Mouse (Mus musculus) frontal cortex, postnatal 14 days (tissue): ENCODE data around the gene Arhgap10.

Source experiments
- DNase-seq, 2 experiments: peaks; one replicate each; pipeline ENCODE4 v3.0.0; 2022; ENCODE audit warnings: low spot score in 2 of 2

The Arhgap10 gene

DNA sequence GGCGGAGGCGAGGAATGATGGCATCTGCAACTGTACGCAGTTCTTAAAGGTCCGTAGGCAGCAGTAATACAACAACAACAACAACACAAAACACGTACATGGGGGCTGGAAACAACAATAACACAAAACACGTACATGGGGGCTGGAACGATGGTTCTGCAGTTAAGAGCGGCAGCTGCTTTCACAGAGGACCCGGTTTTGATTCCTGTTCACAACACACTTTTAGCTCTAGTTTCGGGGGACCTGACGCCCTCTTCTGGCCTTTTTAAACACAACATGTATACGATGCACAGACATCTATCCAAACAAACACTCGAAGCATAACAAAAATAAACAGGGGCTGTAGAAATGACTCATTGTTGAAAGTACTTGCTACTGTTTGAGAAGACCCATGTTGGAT lies 110.9 kb downstream of the Arhgap10 start:
- no peak for DNase-seq

DNA sequence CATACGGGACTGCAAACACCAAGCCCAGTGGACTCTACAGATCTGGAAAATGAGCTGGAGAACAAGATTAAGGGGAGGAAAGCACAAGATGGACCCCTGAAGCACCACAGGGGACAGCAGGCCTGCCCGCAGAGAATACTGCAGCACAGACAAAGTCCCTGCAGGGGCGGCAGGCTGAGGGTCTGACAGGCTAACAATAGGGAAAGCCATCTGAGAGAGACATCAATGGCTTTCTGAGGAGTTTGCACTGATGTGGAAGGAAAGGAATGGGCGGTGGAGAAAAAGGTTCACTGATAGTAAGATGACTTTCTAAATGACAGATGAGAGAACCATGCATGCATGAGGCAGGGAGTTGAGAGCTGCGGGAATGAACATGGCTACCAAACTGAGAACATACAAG lies 111.3 kb downstream of the Arhgap10 start:
- DNase-seq, result no peak

GRCm38 (mm10) chr8:77404017-77404416 lies 113.7 kb downstream of the Arhgap10 start:
- no peak for DNase-seq

GRCm38 (mm10) chr8:77401934-77402333 lies 115.8 kb downstream of the Arhgap10 start:
- no peak for DNase-seq

DNA sequence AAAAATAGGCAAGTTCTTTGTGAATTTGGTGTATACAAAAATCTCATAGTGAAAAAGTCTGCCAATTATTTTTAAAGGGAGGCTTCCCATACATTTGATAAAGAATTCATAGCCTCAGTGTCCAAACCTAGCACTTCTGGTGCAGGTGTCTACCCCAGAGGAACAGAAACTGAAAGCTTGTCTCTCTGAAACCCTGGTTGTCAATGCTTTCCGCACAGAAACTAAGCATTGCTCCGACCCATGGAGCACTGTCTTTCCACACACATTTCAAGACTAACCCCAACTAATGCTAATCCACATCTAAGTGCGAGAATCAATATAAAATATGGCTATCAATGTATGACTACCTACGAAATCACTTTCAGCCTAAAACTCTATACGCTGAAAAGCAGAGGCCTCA lies 116.6 kb downstream of the Arhgap10 start:
- DNase-seq, result no peak

DNA sequence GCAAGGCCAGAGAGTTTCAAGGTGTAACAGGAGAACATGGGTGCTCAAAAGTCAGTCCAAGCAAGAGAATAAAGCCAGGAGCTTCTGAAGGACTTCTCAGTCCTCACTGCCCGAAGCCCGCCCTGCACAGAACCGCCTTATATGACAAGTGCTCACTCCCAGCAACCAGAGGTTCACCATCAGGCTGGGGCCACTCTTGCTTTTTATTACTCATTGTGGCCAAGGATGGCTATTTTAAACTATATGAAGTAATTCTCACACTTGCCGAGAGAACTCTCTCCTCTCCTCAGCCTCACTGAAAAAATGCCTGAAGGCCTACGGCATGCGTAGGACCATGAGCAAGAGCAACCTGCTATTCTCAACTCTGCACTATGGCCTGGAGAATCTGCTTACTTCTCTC lies 133.7 kb downstream of the Arhgap10 start:
- DNase-seq, result no peak

DNA sequence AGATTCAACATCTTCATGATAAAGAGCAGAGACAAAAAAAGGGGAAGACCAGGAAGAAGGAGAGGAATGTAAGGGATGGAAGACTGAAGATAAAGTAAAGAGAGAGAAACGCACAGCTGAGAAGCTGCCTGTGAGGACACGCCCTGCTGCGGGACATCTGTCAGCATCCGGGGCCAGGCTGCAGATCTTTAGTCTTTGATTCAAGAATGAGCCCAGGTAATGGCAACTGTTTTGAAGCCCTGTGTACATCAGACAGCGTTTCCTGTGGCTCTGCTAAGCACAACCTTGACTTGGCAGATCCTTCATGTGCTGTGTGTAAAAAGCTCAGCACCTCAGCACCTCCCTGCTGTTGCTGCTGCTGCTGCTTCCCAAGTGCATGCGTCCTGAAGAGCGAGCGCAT lies 134.1 kb downstream of the Arhgap10 start:
- DNase-seq, result no peak

- no peak for DNase-seq
These were observed 136.9 kb downstream of the Arhgap10 start for GRCm38 (mm10) chr8:77380844-77381243.

DNA sequence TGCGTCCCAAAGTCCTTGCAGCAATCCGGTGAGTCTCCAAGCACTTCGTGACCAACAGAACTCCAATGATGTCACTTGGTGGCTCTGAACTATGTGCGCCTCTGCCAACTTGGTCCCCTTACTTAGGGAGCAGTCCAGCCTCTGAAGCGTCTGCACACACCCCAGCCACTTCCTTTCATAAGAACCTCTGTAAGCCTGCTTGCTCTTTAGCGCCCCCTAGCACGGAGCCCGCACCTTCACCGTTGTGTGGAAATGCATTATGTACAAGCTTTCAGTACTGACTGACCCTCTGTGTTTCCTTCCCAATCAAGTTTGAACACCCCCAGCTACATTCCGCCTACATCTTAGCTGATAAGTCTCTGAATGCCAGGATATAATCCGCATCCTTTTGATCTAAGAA lies 138.5 kb downstream of the Arhgap10 start:
- no peak for DNase-seq

DNA sequence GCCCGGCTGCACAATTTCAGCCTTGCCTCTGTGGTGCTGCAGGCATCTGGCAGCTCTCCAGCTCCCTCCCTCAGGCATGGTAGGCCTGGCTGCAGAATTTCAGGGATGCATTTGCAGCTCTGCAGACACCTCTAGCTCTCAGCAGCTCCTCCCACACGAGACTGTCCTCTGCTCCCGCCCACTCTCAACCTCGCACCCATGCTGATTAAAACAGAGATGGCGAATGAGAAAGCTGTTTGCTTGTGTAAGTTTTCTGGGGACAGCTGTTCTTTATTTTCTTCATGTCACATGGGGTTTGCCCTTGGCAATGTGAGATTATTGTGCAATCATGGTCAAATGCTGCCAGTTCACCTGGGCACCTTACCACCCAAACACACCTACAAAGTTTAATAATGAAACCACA lies 141.3 kb downstream of the Arhgap10 start:
- DNase-seq, result peak in 1 of 2 experiments; percentile 16

- no peak for DNase-seq
These were observed 141.8 kb downstream of the Arhgap10 start for GRCm38 (mm10) chr8:77375999-77376398.

DNA sequence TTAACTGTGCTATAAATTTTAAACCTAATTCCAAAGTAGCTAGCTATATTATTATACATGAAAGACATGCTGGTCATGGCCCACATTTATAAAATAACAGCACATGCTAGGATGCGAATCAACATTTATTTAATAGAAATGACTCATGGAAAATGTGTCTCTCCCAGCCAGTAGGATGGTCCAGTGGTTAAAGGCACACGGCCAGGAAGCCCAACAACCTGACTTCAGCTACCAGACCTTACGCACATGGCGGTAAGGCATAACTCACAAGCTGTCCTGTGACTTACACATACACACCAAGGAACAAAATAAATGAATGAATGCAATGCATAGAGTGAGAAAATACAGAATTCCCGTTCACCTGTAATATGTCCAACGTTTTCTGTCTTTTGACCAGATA lies 146.7 kb downstream of the Arhgap10 start:
- DNase-seq, result no peak

- DNase-seq, result no peak
These were observed 147.4 kb downstream of the Arhgap10 start for GRCm38 (mm10) chr8:77370308-77370707.

DNA sequence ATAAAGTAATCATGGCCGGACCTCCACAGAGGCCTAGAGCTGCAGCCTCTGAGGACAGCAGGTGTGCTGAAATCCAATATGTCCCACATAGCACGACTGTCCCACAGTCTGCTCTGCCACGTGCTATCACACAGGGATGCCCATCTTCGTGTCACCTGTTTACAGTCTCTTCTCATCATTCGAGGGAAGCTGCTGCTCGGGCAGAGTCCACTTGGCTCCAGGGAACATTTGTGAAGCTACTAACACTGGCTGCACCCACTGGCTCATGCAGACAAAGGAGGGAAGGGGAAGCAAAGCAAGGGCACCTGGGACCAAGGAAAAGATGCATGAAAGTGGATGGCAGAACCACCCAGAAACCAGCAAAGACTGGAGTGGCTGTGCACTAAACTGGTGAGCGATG lies 148.1 kb downstream of the Arhgap10 start:
- DNase-seq, result no peak

GRCm38 (mm10) chr8:77367091-77367490 lies 150.7 kb downstream of the Arhgap10 start:
- DNase-seq, result no peak

DNA sequence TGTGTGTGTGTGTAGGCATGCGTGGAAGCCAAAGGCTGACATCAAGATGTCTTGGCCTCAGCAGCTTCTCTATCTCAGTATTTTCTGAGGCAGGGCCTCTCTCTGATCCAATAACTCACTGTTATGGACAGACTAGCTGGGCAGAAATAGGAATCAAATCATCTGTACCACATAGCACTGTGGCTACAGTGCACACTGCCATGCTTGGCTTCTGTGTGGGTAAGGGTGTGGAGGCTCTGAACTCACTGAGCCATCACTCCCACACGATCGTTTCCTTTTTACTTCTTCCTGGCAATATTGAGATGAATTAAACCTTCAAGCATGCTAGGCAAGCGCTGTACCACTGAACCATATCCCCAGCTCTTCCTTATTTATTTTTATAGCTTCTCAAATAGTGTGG lies 151.3 kb downstream of the Arhgap10 start:
- DNase-seq, result no peak

- DNase-seq, result no peak
These were observed 151.8 kb downstream of the Arhgap10 start for GRCm38 (mm10) chr8:77365990-77366389.

DNA sequence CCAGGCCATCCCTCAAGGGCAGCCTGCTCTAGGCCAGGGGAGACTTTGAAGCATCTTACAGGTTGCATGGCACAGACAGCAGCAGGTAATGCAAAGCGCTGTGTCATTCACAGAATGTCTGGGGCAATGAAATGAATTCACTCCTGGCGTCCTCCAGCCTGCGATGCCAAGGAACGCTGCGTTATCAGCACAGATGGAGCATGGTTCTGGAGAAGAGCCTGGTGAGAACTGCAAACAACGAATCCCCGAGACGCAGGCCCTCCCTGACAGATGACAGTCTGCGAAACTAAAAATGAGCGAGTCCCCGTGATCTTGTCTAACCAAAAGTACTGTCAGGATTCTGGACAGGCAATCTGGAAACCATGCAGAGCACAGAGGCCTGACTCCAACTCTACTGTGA lies 153.3 kb downstream of the Arhgap10 start:
- peak; percentile 23 to 32 for DNase-seq

- DNase-seq, result no peak
These were observed 156.9 kb downstream of the Arhgap10 start for GRCm38 (mm10) chr8:77360853-77361252.

DNA sequence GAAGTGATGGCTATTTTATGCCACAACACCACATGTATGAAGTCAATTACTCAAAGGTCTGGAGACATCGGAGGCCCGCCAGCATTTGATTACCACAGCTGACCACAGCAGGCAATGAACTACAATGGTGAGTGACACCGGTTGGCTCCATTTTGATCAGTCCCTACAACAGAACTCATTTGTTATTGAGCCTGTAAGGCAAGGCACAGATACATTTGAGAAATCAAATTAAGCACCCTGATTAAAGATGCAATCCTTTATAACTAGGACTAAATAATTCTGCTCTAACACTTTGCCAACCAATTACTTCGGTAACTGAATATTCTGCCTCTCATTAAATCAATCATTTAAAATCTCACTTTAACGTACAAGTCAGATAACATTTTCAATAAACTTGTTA lies 157.3 kb downstream of the Arhgap10 start:
- no peak for DNase-seq

GRCm38 (mm10) chr8:77357126-77357525 lies 160.6 kb downstream of the Arhgap10 start:
- DNase-seq, result no peak

DNA sequence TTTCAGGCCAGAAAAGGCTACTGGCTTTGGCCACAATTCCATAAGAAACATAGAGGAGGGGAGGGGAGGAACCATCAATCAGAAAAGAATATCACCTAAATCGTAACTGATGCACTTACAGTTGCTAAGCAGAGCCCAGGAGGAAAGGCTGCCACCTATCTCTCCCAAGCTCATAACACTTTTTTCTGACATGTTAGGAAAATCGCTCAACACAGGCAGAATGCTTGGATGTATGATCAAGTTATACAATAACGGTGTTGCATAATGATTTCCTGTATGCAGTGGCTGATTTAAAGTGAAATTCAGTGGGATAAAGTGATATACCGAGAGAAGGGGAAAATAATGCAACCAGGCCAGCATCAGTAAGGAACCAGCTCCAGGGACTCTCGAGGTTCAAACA lies 162.4 kb downstream of the Arhgap10 start:
- no peak for DNase-seq

- DNase-seq, result no peak
These were observed 163.6 kb downstream of the Arhgap10 start for GRCm38 (mm10) chr8:77354189-77354588.

GRCm38 (mm10) chr8:77351177-77351860 lies 166.4 kb downstream of the Arhgap10 start:
- DNase-seq, result no peak
